Mouse (Mus musculus) liver, postnatal 0 days (tissue): ENCODE data around the gene Pdzk1ip1.

Experiments
- CTCF ChIP-seq: sonication (generic); IDR thresholded peaks from 2 replicates; pipeline ENCODE4 v1.5.1; 2016; ENCODE audit warnings: antibody characterized with exemption, low read depth
- EP300 ChIP-seq: IDR thresholded peaks from 2 replicates; pipeline ENCODE4 v1.6.1; 2016; ENCODE audit warnings: antibody characterized with exemption, low read depth, mild to moderate bottlenecking

DNA sequence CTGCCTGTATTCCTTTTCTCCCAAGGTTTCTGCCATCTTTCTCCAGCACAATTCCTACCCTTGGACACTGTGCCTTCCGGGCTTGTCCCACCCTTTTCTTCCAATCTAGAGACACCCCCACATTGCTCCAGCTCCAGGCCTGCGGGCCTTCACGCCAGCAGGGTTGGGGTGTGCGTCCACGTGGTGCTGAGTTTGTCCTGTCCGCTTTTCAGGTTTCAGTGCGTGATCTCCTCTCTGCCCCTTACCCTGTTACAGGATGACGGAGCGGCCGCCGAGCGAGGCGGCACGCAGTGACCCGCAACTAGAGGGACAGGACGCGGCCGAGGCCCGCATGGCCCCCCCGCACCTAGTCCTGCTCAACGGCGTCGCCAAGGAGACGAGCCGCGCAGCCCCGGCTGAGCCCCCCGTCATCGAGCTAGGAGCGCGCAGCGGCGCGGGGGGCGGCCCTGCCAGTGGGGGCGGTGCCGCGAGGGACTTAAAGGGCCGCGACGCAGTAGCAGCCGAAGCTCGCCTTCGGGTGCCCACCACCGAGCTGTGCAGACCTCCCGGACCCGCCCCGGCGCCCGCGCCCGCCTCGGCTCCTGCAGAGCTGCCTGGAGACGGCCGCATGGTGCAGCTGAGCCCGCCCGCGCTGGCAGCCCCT, 25.5 kb upstream of the Pdzk1ip1 start:
- TF ChIP-seq CTCF (no peak), EP300 (no peak)
